Mouse (Mus musculus) liver, embryonic 16.5 days (tissue): ENCODE measurements around the gene Mtmr3. TPM values are rescaled to one million over a fixed set of nuclear protein-coding genes. Genes with fewer than 3 reads are reported as not detected.

ENCODE experiments used
- ATAC-seq: fragments of 200-750 bp; cut with Nextera tagmentation; 2 replicates; pipeline ENCODE4 v1.8.0; 2017; ENCODE audit warnings: low read depth, mild to moderate bottlenecking, moderate number of reproducible peaks, moderate library complexity
- H3K27ac ChIP-seq: fragments of 300-500 bp; sonication (generic); 2 replicates; pipeline ENCODE4 v1.5.1; 2014; ENCODE audit warnings: mild to moderate bottlenecking, low read length
- H3K27me3 ChIP-seq: fragments of 300-500 bp; sonication (generic); 2 replicates; pipeline ENCODE4 v1.6.1; 2014; ENCODE audit warnings: low read depth, low read length, mixed read lengths; ENCODE audit not compliant: control insufficient read depth, insufficient read depth
- H3K36me3 ChIP-seq: fragments of 300-500 bp; sonication (generic); 2 replicates; pipeline ENCODE4 v1.6.1; 2014; ENCODE audit warnings: mild to moderate bottlenecking; ENCODE audit not compliant: control insufficient read depth, insufficient read depth
- H3K4me1 ChIP-seq: fragments of 300-500 bp; sonication (generic); 2 replicates; pipeline ENCODE4 v1.6.1; 2014; ENCODE audit warnings: low read depth, low read length, mixed read lengths; ENCODE audit not compliant: control insufficient read depth
- H3K4me2 ChIP-seq: fragments of 300-500 bp; sonication (generic); 2 replicates; pipeline ENCODE4 v1.6.1; 2014; ENCODE audit warnings: low read depth, low read length, mixed read lengths
- H3K4me3 ChIP-seq: fragments of 300-500 bp; sonication (generic); 2 replicates; pipeline ENCODE4 v1.5.1; 2014; ENCODE audit warnings: low read depth, mild to moderate bottlenecking, low read length
- H3K9ac ChIP-seq: fragments of 300-500 bp; sonication (generic); 2 replicates; pipeline ENCODE4 v1.6.1; 2014; ENCODE audit warnings: low read depth, low read length
- H3K9me3 ChIP-seq: fragments of 300-500 bp; sonication (generic); replicated peaks from 2 replicates; pipeline ENCODE4 v1.6.1; 2016; ENCODE audit warnings: low read length; ENCODE audit not compliant: control insufficient read depth
- WGBS: fragments of 180-500 bp; shearing (Covaris S2); extraction: QIAGEN DNeasy Blood & Tissue Kit; methylation state at CpG from one replicate; pipeline ENCODE4 v1.1.7; 2014; ENCODE audit not compliant: insufficient replicate concordance; 5-methylcytosine and 5-hydroxymethylcytosine counted together
- polyA plus RNA-seq: library from polyadenylated mRNA; unstranded; fragments of >200 nt; fragmentation: Nextera tagmentation; extraction: Ambion mirVana; gene quantifications from 2 replicates; pipeline ENCODE4 v1.2.1, GENCODE M21; 2015

Mtmr3 gene
- polyA plus RNA-seq = 32.8 and 36.5 TPM in 2 replicates

DNA sequence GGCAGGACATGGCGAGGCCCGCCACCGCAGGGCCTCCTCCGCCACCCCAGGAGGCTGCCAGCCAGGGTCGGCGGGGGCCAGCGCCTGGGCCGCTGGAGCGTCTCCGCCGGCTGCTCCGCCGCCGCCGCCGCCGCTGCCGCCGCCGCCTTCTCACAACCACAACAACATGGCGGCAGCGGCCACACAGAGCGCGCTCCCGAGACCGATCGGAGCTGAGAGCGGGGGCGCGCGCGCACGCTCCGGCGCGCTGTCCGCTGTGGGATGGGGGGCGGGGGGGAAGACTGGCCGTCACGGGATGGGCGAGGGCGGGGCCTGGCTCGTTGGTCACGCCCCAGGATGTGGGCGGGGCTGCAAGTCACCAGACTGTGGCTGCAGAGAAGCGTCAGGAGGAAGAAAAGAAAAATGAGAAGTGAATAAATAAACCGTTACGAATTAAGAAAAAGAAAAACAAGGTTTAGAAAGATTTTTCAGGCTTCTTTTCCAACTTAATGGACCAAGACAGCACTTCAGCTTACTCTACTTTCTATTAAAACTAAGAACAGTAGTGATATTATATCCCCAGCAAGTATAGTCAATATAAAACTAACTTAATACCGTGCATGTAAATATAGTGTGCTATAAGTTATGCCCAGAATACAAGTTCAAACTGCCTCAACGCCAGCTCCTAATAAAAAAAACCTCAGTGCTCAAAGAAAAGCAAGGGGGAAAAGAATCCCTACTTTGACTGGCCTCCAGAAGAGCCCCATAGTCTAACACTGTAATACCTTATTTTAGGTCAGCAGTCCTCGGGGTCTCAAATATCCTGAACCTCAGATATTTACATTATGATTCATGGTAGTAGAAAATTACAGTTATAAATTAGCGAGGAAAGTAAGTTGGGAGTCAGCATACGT lies at the start of gene Mtmr3:
Mtmr3 (minus strand) TSS at position 256 of the 893 bp plus-strand sequence.
- peak within 1 kb of the TSS; percentile 100 for H3K9ac ChIP-seq
- H3K27me3 ChIP-seq = no peaks in the 10 kb centered on the region
- peaks cover 17% of the 10 kb centered on the region for H3K4me1 ChIP-seq
- H3K4me2 ChIP-seq = peak within 1 kb of the TSS; percentile 72
- H3K27ac ChIP-seq = peak within 1 kb of the TSS; percentile 97
- no peaks in the 10 kb centered on the region for H3K9me3 ChIP-seq
- no peaks in the 10 kb centered on the region for H3K36me3 ChIP-seq
- H3K4me3 ChIP-seq = peak within 1 kb of the TSS; percentile 100
- ATAC-seq = peak; percentile 96
- WGBS = 3% methylated on average over 53 of the region's 53 CpGs

DNA sequence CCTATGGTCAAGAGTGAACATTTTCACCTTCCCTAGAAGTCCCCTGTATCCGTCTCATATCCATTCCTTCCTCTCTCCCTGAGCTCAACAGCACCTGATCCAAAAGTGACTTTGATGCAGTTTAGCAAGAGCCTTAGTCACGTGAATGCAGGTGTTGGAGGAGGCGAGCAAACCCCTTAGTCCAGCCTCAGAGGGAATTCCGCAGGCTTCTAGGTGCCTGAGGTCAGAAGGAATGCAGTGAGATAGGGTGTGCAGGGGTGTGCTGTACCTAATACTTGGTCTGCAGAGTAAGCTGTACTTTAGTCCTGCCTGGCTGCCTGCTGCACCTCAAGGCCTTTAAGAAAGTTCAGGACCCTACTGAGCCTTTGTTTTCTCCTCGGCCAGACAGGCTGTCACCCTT lies 49.1 kb upstream of the Mtmr3 start:
- H3K4me2 ChIP-seq = no peak overlapping the region
- no peak overlapping the region for H3K9ac ChIP-seq
- ATAC-seq = no peak
- 72% methylated on average over 5 of the region's 5 CpGs for WGBS
- peaks cover 10% of the 10 kb centered on the region for H3K4me1 ChIP-seq
- peaks cover 20% of the 10 kb centered on the region for H3K36me3 ChIP-seq
- no peaks in the 10 kb centered on the region for H3K27me3 ChIP-seq
- H3K9me3 ChIP-seq = no peaks in the 10 kb centered on the region
- no peak overlapping the region for H3K27ac ChIP-seq
- H3K4me3 ChIP-seq = no peak overlapping the region

DNA sequence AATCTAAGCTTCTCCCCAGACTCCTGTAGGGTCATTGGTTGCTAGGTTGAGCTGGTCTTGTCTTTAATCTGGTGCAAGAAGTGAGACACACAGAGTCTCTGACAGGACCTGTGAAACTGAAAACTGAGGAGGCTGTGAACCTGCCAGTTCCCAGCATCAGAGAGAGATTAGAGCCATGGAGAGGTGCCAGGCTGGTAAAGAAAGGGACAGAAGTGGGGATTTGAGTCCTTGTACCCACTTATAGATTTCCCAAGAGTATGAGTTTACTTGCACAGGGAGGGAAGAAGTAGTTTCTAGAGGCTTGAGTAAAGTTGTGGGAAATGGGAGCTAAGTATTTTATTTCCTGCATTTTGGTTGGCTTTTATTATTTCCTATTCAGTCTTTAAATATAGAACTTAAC lies 46.5 kb upstream of the Mtmr3 start:
- Histone ChIP-seq H3K4me2 (no peak overlapping the region), H3K4me1 (peaks cover 24% of the 10 kb centered on the region), H3K9me3 (no peaks in the 10 kb centered on the region), H3K9ac (no peak overlapping the region), H3K4me3 (no peak overlapping the region), H3K27ac (no peak overlapping the region), H3K27me3 (no peaks in the 10 kb centered on the region), H3K36me3 (no peaks in the 10 kb centered on the region; the same call in none of the 2 replicates)
- ATAC-seq = no peak

DNA sequence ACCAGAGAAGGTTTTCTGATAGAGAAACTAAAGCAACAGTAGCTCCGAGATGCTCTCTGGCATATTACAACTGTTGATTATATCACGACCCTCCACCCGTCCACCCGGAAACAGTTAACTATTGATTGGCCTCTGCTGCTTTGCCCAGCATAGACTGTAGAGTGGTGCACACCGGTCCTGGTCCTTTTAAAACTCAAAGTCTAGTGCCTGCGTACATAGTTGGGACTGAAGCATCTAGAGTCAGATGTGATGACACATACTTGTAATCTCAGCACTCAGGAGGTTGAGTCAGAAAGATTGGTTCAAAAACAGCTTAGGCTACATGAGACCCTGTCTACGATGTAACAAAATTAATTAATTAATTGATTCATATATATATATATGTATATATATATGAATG lies 43.6 kb upstream of the Mtmr3 start:
- no peaks in the 10 kb centered on the region for H3K27me3 ChIP-seq
- H3K4me3 ChIP-seq = peak overlapping the region; percentile 93
- peak overlapping the region; percentile 91 for H3K27ac ChIP-seq
- peak overlapping the region; percentile 91 for H3K4me2 ChIP-seq
- H3K9me3 ChIP-seq = no peaks in the 10 kb centered on the region
- peak; percentile 3; the same call in 1 of the 2 replicates for ATAC-seq
- no peaks in the 10 kb centered on the region; the same call in 1 of the 2 replicates for H3K36me3 ChIP-seq
- H3K4me1 ChIP-seq = peaks cover 29% of the 10 kb centered on the region
- peak overlapping the region; percentile 83 for H3K9ac ChIP-seq
- 11% methylated on average over 7 of the region's 7 CpGs for WGBS

DNA sequence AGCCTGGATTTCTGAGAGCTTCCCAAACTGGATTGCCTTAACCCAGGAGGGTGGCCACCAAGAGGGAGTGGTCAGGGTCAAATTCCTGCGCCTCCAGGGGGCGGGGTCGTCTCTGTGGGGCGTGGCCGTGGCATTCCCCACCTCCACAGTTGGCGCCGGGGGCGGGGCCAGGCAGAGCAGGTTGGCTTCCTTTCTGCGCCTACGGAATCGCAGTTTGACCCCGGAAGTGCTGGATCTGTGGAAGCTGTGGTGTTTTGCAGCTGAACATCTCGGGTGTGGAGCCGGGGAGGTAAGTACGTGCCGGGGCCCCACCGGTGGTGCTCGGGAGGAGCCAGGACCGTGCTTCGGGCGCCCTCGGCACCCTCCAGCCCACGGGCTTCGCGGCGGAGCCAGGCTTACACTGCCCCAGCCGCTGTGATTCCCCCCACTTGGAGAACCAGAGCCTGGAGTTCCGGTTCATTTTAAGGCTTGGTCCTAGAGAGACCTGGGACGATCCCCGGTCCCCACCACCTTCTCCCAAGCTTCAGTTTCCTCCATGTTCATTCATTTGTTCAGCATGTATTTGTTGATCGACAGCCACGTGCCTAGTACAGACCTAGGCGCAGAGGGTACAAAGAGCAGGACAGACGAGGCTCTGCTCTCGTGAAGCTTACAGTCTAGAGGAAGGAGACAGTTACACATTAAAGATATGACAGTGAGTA lies 43.0 kb upstream of the Mtmr3 start, which contains the start of gene Ascc2:
Ascc2 (plus strand) TSS at position 214 of the 701 bp plus-strand sequence.
- no peaks in the 10 kb centered on the region for H3K27me3 ChIP-seq
- ATAC-seq = peak; percentile 90
- 0% methylated on average over 35 of the region's 35 CpGs for WGBS

DNA sequence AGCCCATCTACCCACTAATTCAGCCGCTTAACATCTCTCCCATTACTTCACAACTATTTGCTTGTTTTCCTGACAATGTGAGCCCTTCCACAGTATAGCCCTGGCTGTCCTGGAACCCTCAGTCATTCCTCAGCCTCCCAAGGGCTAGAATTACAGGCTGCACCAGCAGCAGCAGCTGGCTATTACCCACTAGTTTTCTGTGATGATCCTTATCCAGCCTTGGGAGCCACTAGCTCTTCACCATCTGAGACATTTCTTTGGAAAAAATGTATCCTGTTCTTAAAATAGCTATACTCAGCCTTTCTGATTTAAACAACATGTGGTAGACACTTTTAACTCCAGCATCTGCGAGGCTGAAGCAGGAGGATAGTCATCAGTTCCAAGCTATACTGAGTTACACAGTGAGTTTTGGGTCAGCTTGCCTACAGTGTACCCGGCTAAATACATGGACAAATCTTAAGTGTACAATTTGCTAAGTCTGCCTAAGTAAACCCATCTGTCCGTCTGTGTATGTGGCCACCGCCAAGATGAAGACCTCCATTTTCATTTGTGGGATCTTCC lies 42.2 kb upstream of the Mtmr3 start:
- Histone ChIP-seq H3K4me2 (peak overlapping the region; percentile 91), H3K9ac (peak overlapping the region; percentile 25; the same call in 1 of the 2 replicates), H3K9me3 (no peaks in the 10 kb centered on the region), H3K4me1 (peaks cover 29% of the 10 kb centered on the region), H3K27me3 (no peaks in the 10 kb centered on the region), H3K4me3 (peak overlapping the region; percentile 93), H3K27ac (peak overlapping the region; percentile 91), H3K36me3 (no peaks in the 10 kb centered on the region; the same call in 1 of the 2 replicates)
- WGBS = 44% methylated on average over 5 of the region's 5 CpGs
- no peak for ATAC-seq

More for the DNA sequence above, 43.0 kb upstream of the Mtmr3 start, which contains the start of gene Ascc2:
- Histone ChIP-seq H3K4me1 (peaks cover 29% of the 10 kb centered on the region), H3K36me3 (no peaks in the 10 kb centered on the region; the same call in 1 of the 2 replicates), H3K27ac (peak within 1 kb of the TSS; percentile 91), H3K9ac (peak within 1 kb of the TSS; percentile 83), H3K4me2 (peak within 1 kb of the TSS; percentile 91), H3K9me3 (no peaks in the 10 kb centered on the region), H3K4me3 (peak within 1 kb of the TSS; percentile 93)

DNA sequence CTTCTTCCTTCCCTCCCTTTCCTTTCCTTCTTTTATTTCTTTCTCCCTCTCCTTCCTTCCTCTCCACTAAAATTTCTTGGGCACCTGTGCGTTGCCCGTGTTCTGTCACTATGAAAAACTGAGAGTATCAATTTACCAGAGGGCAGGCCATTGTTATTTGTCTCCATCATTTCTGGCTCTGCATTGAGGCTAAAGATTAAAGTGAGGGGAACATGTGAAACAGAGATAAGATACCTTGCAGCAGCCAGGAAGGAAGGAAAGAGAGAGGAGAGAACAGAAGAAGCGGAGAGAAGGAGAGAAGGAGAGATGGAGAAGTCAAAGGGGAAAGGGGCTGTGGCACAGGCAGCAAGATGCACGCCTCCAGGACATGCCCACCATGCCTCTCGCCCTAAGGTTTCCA lies 39.7 kb upstream of the Mtmr3 start:
- no peak overlapping the region; the same call in 1 of the 2 replicates for H3K4me2 ChIP-seq

DNA sequence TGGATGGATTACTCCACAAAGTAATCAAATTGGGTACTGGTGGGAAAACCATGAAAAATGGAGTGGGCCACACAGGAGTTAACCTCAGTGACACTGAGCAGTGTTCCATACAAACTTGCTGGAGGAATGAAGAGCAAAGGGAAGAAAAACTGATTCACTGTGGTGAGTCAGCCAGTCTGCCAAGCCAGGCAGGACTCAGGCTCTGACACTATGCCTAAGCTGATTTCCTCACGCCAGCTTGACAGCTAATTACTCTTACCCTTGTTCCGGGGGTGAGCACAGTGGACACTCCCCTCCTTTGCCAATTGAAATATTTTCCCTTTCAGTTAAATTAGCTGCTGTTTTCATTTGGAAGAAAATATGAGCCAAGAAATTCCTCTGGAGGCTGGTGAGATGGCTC lies 38.8 kb upstream of the Mtmr3 start:
- no peak overlapping the region for H3K4me2 ChIP-seq
- H3K36me3 ChIP-seq = no peaks in the 10 kb centered on the region
- no peaks in the 10 kb centered on the region for H3K9me3 ChIP-seq
- WGBS = 66% methylated on average over 2 of the region's 2 CpGs
- peaks cover 16% of the 10 kb centered on the region for H3K4me1 ChIP-seq
- H3K27ac ChIP-seq = no peak overlapping the region
- no peaks in the 10 kb centered on the region; the same call in 1 of the 2 replicates for H3K27me3 ChIP-seq
- H3K4me3 ChIP-seq = no peak overlapping the region
- H3K9ac ChIP-seq = no peak overlapping the region
- ATAC-seq = no peak

More for the DNA sequence above, 39.7 kb upstream of the Mtmr3 start:
- H3K4me1 ChIP-seq = peaks cover 26% of the 10 kb centered on the region
- H3K9me3 ChIP-seq = no peaks in the 10 kb centered on the region
- WGBS = 36% methylated on average over 5 of the region's 5 CpGs
- H3K27ac ChIP-seq = no peak overlapping the region
- no peak overlapping the region for H3K9ac ChIP-seq
- no peak overlapping the region for H3K4me3 ChIP-seq
- no peaks in the 10 kb centered on the region for H3K36me3 ChIP-seq
- no peaks in the 10 kb centered on the region; the same call in 1 of the 2 replicates for H3K27me3 ChIP-seq
- no peak for ATAC-seq
